Mouse (Mus musculus): ENCODE data around the gene Krba1.

- TF ChIP-seq CTCF (IDR thresholded peaks at IDR 0.05; ENCODE audit: control insufficient read depth, insufficient read depth, low read length) (no peak), POLR2A (IDR thresholded peaks at IDR 0.05; ENCODE audit: borderline replicate concordance, control insufficient read depth, low read depth, low read length) (no peak)
Observed at GRCm38 (mm10) chr6:48388221-48388620, 7.2 kb upstream of the Krba1 start.
